Mouse (Mus musculus) adrenal gland, postnatal 4 days (tissue): ENCODE results near the gene Itga6. TPM values are rescaled to one million over a fixed set of nuclear protein-coding genes. Genes with fewer than 3 reads are reported as not detected.
"Not testable (repeated sequence)": the region's sequence is repeated elsewhere in the genome, so short reads cannot be mapped to it uniquely, and the experiment has no call there.

Experiments used
- DNase-seq, 2 experiments: peaks; one replicate each; pipeline ENCODE4 v3.0.0; 2021 to 2022; ENCODE audit warnings: low spot score in 2 of 2, mixed read lengths in 2 of 2
- long read RNA-seq, 2 experiments: library from polyadenylated mRNA; stranded (forward); transcript quantifications; one replicate each; pipeline ENCODE4 v2.0.0; 2021
- total RNA-seq, 2 experiments: library from RNA; stranded (reverse); gene quantifications; 2 replicates each; pipeline ENCODE4 v1.2.3; 2021

The Itga6 gene
- total RNA-seq = 100 to 1,000 TPM; 240 to 287 TPM
- long read RNA-seq, experiment 1, full-length matches to known transcripts = 2 of 9 reads
- long read RNA-seq, experiment 1, partial matches to known transcripts = 3 of 9 reads
- long read RNA-seq, experiment 1, other reads (novel, unspliced or antisense) = 4 of 9 reads
- long read RNA-seq, experiment 2, full-length matches to known transcripts = 13 of 65 reads
- long read RNA-seq, experiment 2, partial matches to known transcripts = 47 of 65 reads
- long read RNA-seq, experiment 2, other reads (novel, unspliced or antisense) = 5 of 65 reads

- DNase-seq = no peak
Measured at GRCm38 (mm10) chr2:71745610-71746374, at the start of gene Itga6. Itga6 (plus strand) TSS chr2:71745616.

DNA sequence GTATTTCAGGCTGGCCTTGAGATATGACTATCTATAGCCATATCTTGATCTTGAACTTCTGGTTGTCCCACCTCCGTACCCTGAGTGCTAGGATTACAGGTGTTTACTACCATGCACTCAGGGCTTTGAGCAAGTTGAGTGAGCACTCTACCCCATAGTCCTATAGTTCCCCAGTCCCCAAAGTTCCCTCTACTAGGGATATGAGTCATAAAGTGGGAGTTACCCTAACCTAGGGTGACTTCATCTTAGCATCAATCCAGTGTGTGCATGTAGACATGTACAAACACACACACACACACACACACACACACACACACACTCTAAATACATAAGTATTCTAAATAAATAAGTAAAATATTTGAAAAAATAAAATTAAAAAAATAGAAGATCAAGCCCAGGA lies 48.6 kb upstream of the Itga6 start:
- no peak for DNase-seq

DNA sequence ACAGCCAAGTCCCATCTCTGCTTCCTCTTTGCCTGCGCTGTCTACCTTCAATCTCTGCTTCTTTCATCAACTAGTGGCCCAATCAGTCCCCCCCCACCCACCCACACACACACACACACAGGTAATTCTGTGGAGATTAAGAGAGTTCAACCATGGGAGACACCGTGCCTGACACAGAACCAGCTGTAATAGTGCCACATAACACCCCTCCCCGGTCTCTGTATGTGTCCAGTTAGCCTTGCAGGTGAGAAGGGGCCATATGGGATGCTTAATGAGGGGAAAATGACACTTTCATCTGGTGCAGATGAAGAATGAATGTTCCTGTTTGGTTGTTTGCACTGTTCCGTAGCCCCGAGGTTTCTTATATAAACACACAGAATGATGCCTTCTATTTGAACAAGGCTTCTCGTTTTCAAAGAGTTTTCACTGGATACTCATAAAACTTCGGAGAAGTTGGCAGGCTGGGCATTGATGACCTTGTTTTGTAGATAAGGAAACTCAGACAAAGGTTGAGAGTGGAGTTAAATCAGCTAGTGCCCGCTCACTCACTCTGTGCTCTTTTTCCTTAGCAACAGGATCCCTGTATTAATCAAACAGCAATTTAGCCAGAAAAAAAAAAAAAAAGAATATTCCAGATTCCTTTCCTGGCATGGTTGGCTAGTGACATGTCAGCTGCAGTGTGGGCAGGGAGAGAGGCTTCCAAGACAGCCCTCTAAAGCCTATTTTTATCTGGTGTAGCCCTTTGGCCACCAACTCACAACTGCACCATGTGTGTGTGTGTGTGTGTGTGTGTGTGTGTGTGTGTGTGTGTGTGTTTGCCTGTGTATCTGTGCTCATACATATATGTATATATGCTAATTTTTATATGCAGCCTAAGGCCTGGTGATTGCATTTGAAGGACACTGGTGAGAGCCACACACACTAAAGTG lies 47.7 kb upstream of the Itga6 start:
- no peak for DNase-seq

DNA sequence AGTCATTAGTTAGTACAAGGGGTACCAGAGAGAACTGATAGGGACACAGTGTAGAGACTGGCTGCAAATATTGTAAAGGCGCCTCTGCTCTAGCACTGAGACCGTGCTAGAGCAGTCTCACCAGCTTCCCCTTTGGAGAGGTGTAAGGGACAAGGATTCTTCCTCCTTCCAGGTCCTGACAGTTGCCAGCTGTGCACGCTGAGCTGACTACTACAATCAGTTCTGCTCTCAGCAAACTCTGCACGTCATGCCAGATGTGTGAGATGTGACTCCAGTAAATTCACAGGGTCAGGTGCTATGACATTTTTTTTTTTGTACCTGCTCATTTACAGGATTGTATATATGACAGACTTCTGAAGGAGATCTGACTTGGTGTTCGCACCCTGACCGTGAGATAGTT lies 47.0 kb upstream of the Itga6 start:
- no peak for DNase-seq

GRCm38 (mm10) chr2:71698942-71699341 lies 46.5 kb upstream of the Itga6 start:
- no peak for DNase-seq

DNA sequence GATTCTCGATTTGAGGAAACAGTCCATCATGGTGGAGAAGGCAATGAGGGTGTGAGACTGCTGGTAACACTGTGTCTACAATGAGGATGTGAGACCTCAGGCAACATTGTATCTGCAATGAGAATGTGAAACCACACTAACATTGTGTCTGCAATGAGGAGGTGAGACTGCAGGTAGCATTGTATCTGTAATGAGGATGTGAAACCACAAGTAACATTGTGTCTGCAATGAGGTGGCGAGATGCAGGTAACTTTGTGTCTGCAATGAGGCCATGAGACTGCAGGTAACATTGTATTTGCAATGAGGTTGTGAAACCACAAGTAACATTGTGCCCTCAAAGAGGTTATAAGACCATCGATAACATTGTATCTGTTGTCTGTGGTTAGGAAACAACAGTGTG lies 44.1 kb upstream of the Itga6 start:
- DNase-seq = no peak

DNA sequence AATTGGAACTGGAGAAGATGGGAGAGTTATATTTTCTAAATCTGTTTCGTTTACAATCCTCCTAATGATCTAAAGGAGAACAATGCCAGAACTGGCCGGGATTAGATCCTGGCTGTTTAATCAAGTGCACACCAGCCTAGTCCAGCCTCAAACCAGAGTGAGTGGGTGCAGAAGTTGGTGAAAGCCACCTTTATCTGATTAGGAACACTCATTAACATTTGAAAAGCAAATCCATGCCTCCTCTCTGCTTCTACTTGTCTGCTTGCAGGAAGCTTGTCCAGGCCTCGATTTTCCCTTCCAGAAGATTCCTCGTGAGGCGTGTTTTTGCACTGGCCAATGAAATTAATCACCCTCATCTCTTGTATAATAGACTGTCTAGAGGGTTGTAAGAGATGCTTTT lies 41.1 kb upstream of the Itga6 start:
- no peak for DNase-seq

GRCm38 (mm10) chr2:71708886-71709285 lies 36.5 kb upstream of the Itga6 start:
- DNase-seq = no peak

- no peak for DNase-seq
Measured at GRCm38 (mm10) chr2:71711640-71712039, 33.8 kb upstream of the Itga6 start.

GRCm38 (mm10) chr2:71714416-71714815 lies 31.0 kb upstream of the Itga6 start:
- DNase-seq = no peak

- DNase-seq = no peak
Measured at GRCm38 (mm10) chr2:71719005-71719386, 26.4 kb upstream of the Itga6 start.

- no peak for DNase-seq
Measured at GRCm38 (mm10) chr2:71719387-71720034, 25.9 kb upstream of the Itga6 start.

DNA sequence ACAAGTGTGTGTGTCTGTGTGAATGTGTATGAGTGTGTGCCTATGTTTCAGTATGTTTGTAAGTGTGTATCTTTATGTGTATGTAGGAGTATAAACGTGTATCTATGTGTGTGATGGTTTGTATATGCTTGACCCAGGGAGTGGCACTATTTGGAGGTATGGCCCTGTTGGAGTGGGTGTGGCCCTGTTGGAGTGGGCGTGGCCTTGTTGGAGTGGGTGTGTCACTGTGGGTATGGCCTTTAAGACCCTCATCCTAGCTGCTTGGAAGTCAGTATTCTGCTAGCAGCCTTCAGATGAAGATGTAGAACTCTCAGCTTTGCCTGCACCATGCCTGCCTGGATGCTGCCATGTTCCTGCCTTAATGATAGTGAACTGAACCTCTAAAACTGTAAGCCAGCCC lies 24.9 kb upstream of the Itga6 start:
- DNase-seq = not testable (repeated sequence)

- no peak for DNase-seq
Measured at GRCm38 (mm10) chr2:71722913-71723312, 22.5 kb upstream of the Itga6 start.

DNA sequence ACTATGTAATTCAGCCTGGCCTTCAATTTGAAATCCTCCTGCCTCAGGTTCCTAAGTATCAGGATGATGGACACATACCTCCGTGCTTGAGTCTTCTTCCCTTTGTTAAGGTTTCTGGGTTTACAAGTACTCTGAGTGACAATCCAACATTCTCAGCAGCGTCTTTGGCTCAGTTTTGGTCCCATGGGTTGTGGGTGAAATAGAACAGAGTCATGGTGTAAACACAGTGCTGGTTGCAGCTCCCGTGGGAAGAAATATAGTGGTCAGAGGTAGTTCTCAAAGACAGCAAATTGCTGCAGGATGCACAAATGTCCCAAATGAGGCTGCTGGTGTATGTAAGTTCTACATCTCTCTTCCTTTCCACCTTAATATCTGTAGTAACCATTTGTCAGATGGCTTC lies 21.8 kb upstream of the Itga6 start:
- DNase-seq = no peak

DNA sequence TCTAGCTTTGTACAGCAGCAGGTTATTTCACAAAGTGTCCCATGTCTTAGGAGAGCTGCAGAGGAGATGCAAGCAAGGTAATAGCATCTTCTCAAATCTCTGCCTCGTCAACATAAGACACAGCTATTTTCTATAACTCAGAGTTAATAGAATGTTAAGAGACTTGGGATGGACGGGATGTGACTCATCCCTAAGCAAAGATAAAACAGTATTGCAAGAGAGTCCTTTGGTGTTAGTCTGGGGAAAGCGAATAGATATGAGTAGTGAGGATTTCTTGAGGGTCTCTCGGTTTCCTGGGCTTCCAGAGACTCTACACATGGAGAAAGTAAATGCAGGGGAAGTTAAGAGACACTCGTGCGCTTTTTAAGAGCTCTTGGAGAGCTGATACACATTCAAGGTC lies 21.4 kb upstream of the Itga6 start:
- no peak for DNase-seq

DNA sequence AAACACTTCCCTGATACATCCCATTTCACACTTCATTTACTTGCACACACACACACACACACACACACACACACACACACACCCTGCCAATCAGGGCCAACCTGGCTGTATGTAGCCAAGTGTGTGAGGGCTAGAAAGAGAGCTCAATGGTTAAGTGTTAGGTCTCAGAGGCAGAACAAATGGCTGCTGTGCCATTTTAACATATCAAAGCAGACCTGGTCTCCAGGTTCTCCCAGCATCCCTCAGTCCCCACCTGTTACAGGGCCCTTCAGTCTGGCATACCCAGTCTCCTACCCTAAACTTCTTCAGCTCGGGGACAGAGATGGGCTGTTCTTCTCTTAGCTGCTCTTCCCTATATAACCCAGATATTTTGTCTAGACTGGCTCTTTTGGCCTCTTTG lies 20.0 kb upstream of the Itga6 start:
- no peak for DNase-seq

- DNase-seq = no peak
Measured at GRCm38 (mm10) chr2:71726883-71727676, 18.3 kb upstream of the Itga6 start.

DNA sequence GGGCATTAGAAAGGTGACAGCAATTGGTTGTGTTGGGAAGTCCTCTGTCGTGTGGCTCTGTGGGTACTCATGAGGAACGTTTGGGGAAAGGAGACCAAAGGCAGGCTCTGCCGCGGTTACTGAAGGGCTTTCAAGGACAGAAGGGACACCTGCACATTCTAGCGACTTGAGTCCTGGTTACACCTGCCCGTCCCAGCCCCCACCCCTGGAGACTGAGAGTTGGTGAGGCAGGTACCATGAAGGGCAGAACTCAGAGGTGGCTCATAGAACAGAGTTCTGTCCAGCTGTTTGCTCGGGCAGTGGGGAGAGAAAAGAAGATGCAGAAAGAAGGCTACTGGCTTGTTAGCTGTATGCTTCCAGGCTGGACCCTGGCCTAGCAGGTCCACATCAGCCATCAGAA lies 17.1 kb upstream of the Itga6 start:
- no peak for DNase-seq

DNA sequence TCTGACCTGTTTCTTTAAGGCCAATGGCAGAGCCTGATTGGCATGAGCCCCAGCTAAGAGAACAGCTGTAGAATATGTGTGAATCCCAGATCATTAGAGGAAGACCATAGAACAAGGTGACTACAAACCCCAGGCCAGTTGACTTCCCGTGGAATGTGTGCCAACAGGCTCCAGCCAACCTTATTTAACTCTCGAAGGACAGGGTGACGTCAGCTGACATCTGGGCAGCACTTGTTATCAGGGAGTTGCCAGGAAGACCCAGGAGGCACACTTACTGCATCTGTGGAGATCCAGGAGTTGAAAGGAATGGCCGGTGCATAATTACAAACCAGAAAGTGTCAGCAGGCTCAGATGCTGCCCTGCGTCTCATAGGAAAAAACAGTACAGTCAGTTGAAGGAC lies 16.6 kb upstream of the Itga6 start:
- DNase-seq = no peak
